Mouse (Mus musculus) lung, embryonic 15.5 days (tissue): Measurements from ENCODE around the gene Lrrn4cl. TPM values are rescaled to one million over a fixed set of nuclear protein-coding genes. Genes with fewer than 3 reads are reported as not detected.

Source experiments
- microRNA-seq: library from miRNA; unstranded; fragments of <30 nt; microRNA quantifications from one replicate; pipeline ENCODE4, GENCODE M21; 2016
- polyA plus RNA-seq: library from polyadenylated mRNA; unstranded; fragments of >200 nt; fragmentation: Nextera tagmentation; extraction: Ambion mirVana; gene quantifications from 2 replicates; pipeline ENCODE4 v1.2.1, GENCODE M21; 2015

Lrrn4cl gene
- polyA plus RNA-seq, 1 experiment from 2014 or later: 1.1 TPM

Small RNA genes within 50 kb of the gene (microRNA-seq; reads per million reads assigned to microRNA genes)
- gene Mir5136: 0.93 reads per million

Other genes starting within 250 kb of the Lrrn4cl start
- gene Slc22a6, start 232.7 kb upstream of the Lrrn4cl start, polyA plus RNA-seq: 0.11 TPM in 2 replicates
- gene Chrm1, start 187.0 kb upstream of the Lrrn4cl start, polyA plus RNA-seq: 0.08 and 0.14 TPM in 2 replicates
- 87.1 and 89.7 TPM in 2 replicates for gene Slc3a2, start 127.4 kb upstream of the Lrrn4cl start, polyA plus RNA-seq
- gene Wdr74, start 114.9 kb upstream of the Lrrn4cl start, polyA plus RNA-seq: 85.6 and 86.3 TPM in 2 replicates
- gene 1700092M07Rik, start 110.0 kb upstream of the Lrrn4cl start, polyA plus RNA-seq: 2.0 and 2.1 TPM in 2 replicates
- 142 and 153 TPM in 2 replicates for gene Stx5a, start 109.4 kb upstream of the Lrrn4cl start, polyA plus RNA-seq
- gene Nxf1, start 93.7 kb upstream of the Lrrn4cl start, polyA plus RNA-seq: 184 and 198 TPM in 2 replicates
- 181 and 197 TPM in 2 replicates for gene Tmem223, start 79.8 kb upstream of the Lrrn4cl start, polyA plus RNA-seq
- gene Tmem179b, start 76.3 kb upstream of the Lrrn4cl start, polyA plus RNA-seq: 77.2 and 81.3 TPM in 2 replicates
- gene Taf6l, start 64.4 kb upstream of the Lrrn4cl start, polyA plus RNA-seq: 30.5 and 31.5 TPM in 2 replicates
- 147 and 159 TPM in 2 replicates for gene Polr2g, start 52.2 kb upstream of the Lrrn4cl start, polyA plus RNA-seq
- 5.7 and 6.4 TPM in 2 replicates for gene Zbtb3, start 48.2 kb upstream of the Lrrn4cl start, polyA plus RNA-seq
- gene Ttc9c, start 31.4 kb upstream of the Lrrn4cl start, polyA plus RNA-seq: 54.8 and 57.2 TPM in 2 replicates
- gene Hnrnpul2, start 30.8 kb upstream of the Lrrn4cl start, polyA plus RNA-seq: 5.7 and 5.8 TPM in 2 replicates
- gene AC129217.1, start 21.0 kb upstream of the Lrrn4cl start, polyA plus RNA-seq: not detected in 2 replicates
- 48.3 and 52.3 TPM in 2 replicates for gene Bscl2, start 13.3 kb upstream of the Lrrn4cl start, polyA plus RNA-seq
- 1.6 and 2.5 TPM in 2 replicates for gene Gng3, start 11.6 kb upstream of the Lrrn4cl start, polyA plus RNA-seq
- 153 and 158 TPM in 2 replicates for gene Ubxn1, start 20.7 kb downstream of the Lrrn4cl start, polyA plus RNA-seq
- gene Uqcc3, start 30.2 kb downstream of the Lrrn4cl start, polyA plus RNA-seq: 58.5 and 60.2 TPM in 2 replicates
- 70.5 and 72.7 TPM in 2 replicates for gene Lbhd1, start 33.0 kb downstream of the Lrrn4cl start, polyA plus RNA-seq
- not detected in 2 replicates for gene Gm49403, start 33.2 kb downstream of the Lrrn4cl start, polyA plus RNA-seq
- 81.5 and 93.7 TPM in 2 replicates for gene 1810009A15Rik, start 38.1 kb downstream of the Lrrn4cl start, polyA plus RNA-seq
- gene Gm49416, start 38.2 kb downstream of the Lrrn4cl start, polyA plus RNA-seq: not detected in 2 replicates
- 45.8 and 50.1 TPM in 2 replicates for gene Ints5, start 42.2 kb downstream of the Lrrn4cl start, polyA plus RNA-seq
- gene Ganab, start 47.3 kb downstream of the Lrrn4cl start, polyA plus RNA-seq: 122 and 123 TPM in 2 replicates
- 43.1 and 46.1 TPM in 2 replicates for gene B3gat3, start 69.6 kb downstream of the Lrrn4cl start, polyA plus RNA-seq
- 2.7 and 2.8 TPM in 2 replicates for gene Rom1, start 78.6 kb downstream of the Lrrn4cl start, polyA plus RNA-seq
- gene Eml3, start 78.8 kb downstream of the Lrrn4cl start, polyA plus RNA-seq: 30.8 and 35.6 TPM in 2 replicates
- gene Mta2, start 91.1 kb downstream of the Lrrn4cl start, polyA plus RNA-seq: 165 and 173 TPM in 2 replicates
- 28.4 and 29.7 TPM in 2 replicates for gene Tut1, start 103.1 kb downstream of the Lrrn4cl start, polyA plus RNA-seq
- 420 and 427 TPM in 2 replicates for gene Eef1g, start 116.3 kb downstream of the Lrrn4cl start, polyA plus RNA-seq
- gene Ahnak, start 138.5 kb downstream of the Lrrn4cl start, polyA plus RNA-seq: 24.7 and 25.6 TPM in 2 replicates
- gene Scgb1a1, start 237.2 kb downstream of the Lrrn4cl start, polyA plus RNA-seq: 5.1 and 8.7 TPM in 2 replicates